Mouse (Mus musculus) liver, embryonic 14.5 days (tissue): ENCODE measurements at regions not wholly inside any gene's neighbourhood (a gene's known extent, or its start where the extent isn't known, plus 50 kb on each side); places are given as distances from the start of the nearest gene placed in this dataset.

Source experiments
- CTCF ChIP-seq: IDR thresholded peaks from 2 replicates; pipeline ENCODE4 v1.5.1; 2016; ENCODE audit warnings: antibody characterized with exemption, low read depth, control low read depth
- EP300 ChIP-seq: IDR thresholded peaks from 2 replicates; pipeline ENCODE4 v1.6.1; 2016; ENCODE audit warnings: antibody characterized with exemption, low read depth

GRCm38 (mm10) chr7:74200661-74201060, 187.2 kb upstream of the St8sia2 start:
- TF ChIP-seq CTCF = peak; percentile 10; the same call in 1 of the 2 replicates
- no peak for TF ChIP-seq EP300
